Mouse (Mus musculus) granulocyte monocyte progenitor cell, adult 5-6 weeks (primary cell): Measurements from ENCODE around the gene Cbln4. TPM values are rescaled to one million over a fixed set of nuclear protein-coding genes. Genes with fewer than 3 reads are reported as not detected.

Experiments used
- ATAC-seq: replicated peaks from 2 replicates; pipeline ENCODE4 v1.8.0; 2016; ENCODE audit warnings: mild to moderate bottlenecking, moderate TSS enrichment, inconsistent platforms; ENCODE audit not compliant: poor library complexity, severe bottlenecking
- total RNA-seq, 2 experiments: library from RNA; stranded (forward) in 1 of 2; stranded (reverse) in 1 of 2; fragments of 200-712, 200-1000 nt in 1 of 2; fragments of >200 nt in 1 of 2; fragmentation: Nextera tagmentation in 1 of 2; gene quantifications; 2 replicates each; pipeline ENCODE4 v1.2.3; 2014 to 2017

Cbln4 gene
- total RNA-seq, 2 experiments from 2014 or later: not detected

DNA sequence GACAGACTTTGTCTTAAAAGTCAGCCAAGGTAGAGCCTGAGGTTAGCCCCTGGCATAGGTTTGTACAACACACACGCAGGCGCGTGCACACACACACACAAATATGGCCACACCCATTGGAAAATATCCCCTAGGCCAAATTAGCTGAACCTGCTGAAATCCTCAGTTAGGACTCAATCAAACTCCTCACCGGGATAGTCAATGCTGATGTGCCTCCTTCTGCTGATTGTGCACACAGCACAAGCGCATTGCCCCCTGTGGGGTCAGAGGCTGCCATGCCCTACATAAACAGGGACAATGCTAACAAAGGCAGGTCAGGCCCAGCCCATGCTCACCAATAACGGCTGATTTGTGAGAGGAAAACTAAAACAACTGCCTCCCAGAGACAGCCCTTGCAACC, 56.6 kb downstream of the Cbln4 start:
- ATAC-seq: no peak

Other genes starting within 250 kb of the Cbln4 start
- gene Mc3r, start 205.0 kb upstream of the Cbln4 start, total RNA-seq (2014; fragmentation: Nextera tagmentation): not detected in 2 replicates
- gene Mc3r, start 205.0 kb upstream of the Cbln4 start, total RNA-seq (2017): not detected in 2 replicates